Mouse (Mus musculus): ENCODE measurements around the gene Grn.

DNA sequence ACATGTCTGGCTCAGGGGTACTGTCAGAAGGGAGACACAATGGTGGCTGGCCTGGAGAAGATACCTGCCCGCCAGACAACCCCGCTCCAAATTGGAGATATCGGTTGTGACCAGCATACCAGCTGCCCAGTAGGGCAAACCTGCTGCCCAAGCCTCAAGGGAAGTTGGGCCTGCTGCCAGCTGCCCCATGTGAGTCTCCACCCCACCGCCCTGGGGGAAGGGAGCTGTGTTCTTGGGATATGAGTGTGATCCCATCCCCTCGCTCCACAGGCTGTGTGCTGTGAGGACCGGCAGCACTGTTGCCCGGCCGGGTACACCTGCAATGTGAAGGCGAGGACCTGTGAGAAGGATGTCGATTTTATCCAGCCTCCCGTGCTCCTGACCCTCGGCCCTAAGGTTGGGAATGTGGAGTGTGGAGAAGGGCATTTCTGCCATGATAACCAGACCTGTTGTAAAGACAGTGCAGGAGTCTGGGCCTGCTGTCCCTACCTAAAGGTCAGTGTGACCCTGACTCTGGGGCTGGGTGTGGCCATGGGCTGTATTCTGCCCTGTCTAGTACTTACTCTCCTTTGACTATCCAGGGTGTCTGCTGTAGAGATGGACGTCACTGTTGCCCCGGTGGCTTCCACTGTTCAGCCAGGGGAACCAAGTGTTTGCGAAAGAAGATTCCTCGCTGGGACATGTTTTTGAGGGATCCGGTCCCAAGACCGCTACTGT lies 5.8 kb downstream of the Grn start:
- TF ChIP-seq POLR2A (IDR thresholded peaks at IDR 0.05; ENCODE audit: low read depth, low read length) (no peak), CTCF (IDR thresholded peaks at IDR 0.05; ENCODE audit: extremely low read depth, insufficient read depth, insufficient read length, insufficient replicate concordance) (no peak)
